In the genomic region with DNA sequence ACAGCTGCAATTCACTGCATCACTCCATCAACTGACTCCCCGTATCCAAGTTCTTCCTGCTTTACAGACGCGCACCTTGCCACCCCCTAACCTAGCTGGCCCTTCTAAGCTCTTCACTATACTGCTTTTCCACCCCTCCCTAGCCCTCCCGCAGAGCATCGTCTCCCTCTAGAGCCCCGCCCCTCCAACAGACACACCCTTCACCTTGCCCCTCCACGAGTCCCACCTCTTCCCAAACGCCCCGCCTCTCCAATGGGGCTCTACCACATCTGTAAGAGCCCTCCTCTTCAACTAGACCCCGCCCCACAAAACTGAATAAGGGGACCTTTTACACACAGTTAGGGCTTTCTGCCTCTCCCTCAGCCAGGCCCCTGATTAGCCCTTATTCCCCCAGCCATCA, we compare ENCODE assay signal across 16 mouse cellular contexts. TPM values are rescaled to one million over a fixed set of nuclear protein-coding genes. Genes with fewer than 3 reads are reported as not detected.
A peak's percentile ranks its signal among the peaks of the same experiment; 100 is the strongest.
DNase-seq lines count a peak whose midpoint lies in the region; ATAC-seq and TF ChIP-seq lines count a peak whose summit lies in the region.
"Had no signal": no experiment of that assay in that cellular context is flagged by ENCODE, and none has a peak within 500 bp of the region (broad histone marks: within the 10 kb centered on the region; RNA-seq: fewer than 3 reads in every experiment).

No protein-coding gene starts in this region.

- H3K4me2 ChIP-seq in liver, postnatal 0 days (ENCODE audit: low read depth, low read length), result no peak overlapping the region
- H3K4me2 ChIP-seq in intestine, embryonic 15.5 days (replicated peaks), result no peak overlapping the region
- no peak overlapping the region for H3K4me2 ChIP-seq in liver, embryonic 16.5 days (ENCODE audit: low read depth, low read length)
- no peak overlapping the region for H3K4me2 ChIP-seq in hindbrain, embryonic 14.5 days (replicated peaks)
- H3K4me2 ChIP-seq: neural tube, embryonic 15.5 days had no signal

- peaks cover 26% of the 10 kb centered on the region for H3K27me3 ChIP-seq in liver, postnatal 0 days (ENCODE audit: insufficient read depth, low read length)
- H3K27me3 ChIP-seq in intestine, embryonic 15.5 days (replicated peaks), result peaks cover 17% of the 10 kb centered on the region; the same call in 1 of the 2 replicates
- H3K27me3 ChIP-seq in liver, embryonic 16.5 days (ENCODE audit: control insufficient read depth, insufficient read depth, low read depth, low read length), result peaks cover 35% of the 10 kb centered on the region
- peaks cover 21% of the 10 kb centered on the region for H3K27me3 ChIP-seq in hindbrain, embryonic 14.5 days (ENCODE audit: control insufficient read depth, insufficient read depth, low read length)

- H3K4me1 ChIP-seq in liver, postnatal 0 days (ENCODE audit: insufficient read depth), result no peaks in the 10 kb centered on the region
- no peaks in the 10 kb centered on the region for H3K4me1 ChIP-seq in intestine, embryonic 15.5 days (replicated peaks)
- peaks cover 4% of the 10 kb centered on the region; the same call in 1 of the 2 replicates for H3K4me1 ChIP-seq in liver, embryonic 16.5 days (ENCODE audit: control insufficient read depth, low read depth, low read length)
- H3K4me1 ChIP-seq in hindbrain, embryonic 14.5 days (replicated peaks; ENCODE audit: control insufficient read depth, insufficient read depth, low read length), result no peaks in the 10 kb centered on the region
- H3K4me1 ChIP-seq: neural tube, embryonic 15.5 days had no signal

- H3K36me3 ChIP-seq in liver, postnatal 0 days (replicated peaks; ENCODE audit: insufficient read depth, low read length), result no peaks in the 10 kb centered on the region
- H3K36me3 ChIP-seq in intestine, embryonic 15.5 days, result no peaks in the 10 kb centered on the region
- no peaks in the 10 kb centered on the region for H3K36me3 ChIP-seq in liver, embryonic 16.5 days (ENCODE audit: control insufficient read depth, insufficient read depth)
- H3K36me3 ChIP-seq in hindbrain, embryonic 14.5 days (replicated peaks; ENCODE audit: control insufficient read depth, insufficient read depth), result peaks cover 7% of the 10 kb centered on the region; the same call in 1 of the 2 replicates

- H3K4me3 ChIP-seq in liver, postnatal 0 days (ENCODE audit: low read depth, low read length), result no peak overlapping the region
- H3K4me3 ChIP-seq in intestine, embryonic 15.5 days (replicated peaks), result no peak overlapping the region
- H3K4me3 ChIP-seq in liver, embryonic 16.5 days (ENCODE audit: low read depth, low read length), result no peak overlapping the region
- no peak overlapping the region for H3K4me3 ChIP-seq in hindbrain, embryonic 14.5 days (replicated peaks; ENCODE audit: low read length)
- H3K4me3 ChIP-seq: neural tube, embryonic 15.5 days had no signal

- DNase-seq in liver, result peak; percentile 53
- DNase-seq in liver, postnatal 0 days, result no peak
- DNase-seq in ES-CJ7 (ENCODE audit: low read depth, low spot score), result peak; percentile 91
- no peak for DNase-seq in cerebellum, adult 11 months
- DNase-seq in layer of hippocampus, adult 18-20 months (ENCODE audit: low spot score in 2 of 2), result no peak
- no peak for DNase-seq in hindbrain, embryonic 14.5 days (ENCODE audit: low spot score)
- DNase-seq: adrenal gland, postnatal 10 days; cerebellum, postnatal 14 days; heart, postnatal 14 days; kidney, postnatal 36 days; layer of hippocampus, postnatal 36 days had no signal

- no peak for TF ChIP-seq CTCF in liver, postnatal 0 days (IDR thresholded peaks at IDR 0.05; ENCODE audit: low read depth)

- H3K27ac ChIP-seq in liver, postnatal 0 days (ENCODE audit: low read depth), result no peak overlapping the region
- H3K27ac ChIP-seq in intestine, embryonic 15.5 days, result no peak overlapping the region
- no peak overlapping the region for H3K27ac ChIP-seq in liver, embryonic 16.5 days (ENCODE audit: low read length)
- H3K27ac ChIP-seq in hindbrain, embryonic 14.5 days, result no peak overlapping the region
- H3K27ac ChIP-seq: macrophage; neural tube, embryonic 15.5 days had no signal

- H3K9me3 ChIP-seq in liver, postnatal 0 days (ENCODE audit: low read length), result peaks cover 9% of the 10 kb centered on the region
- H3K9me3 ChIP-seq in intestine, embryonic 15.5 days, result no peaks in the 10 kb centered on the region
- H3K9me3 ChIP-seq in liver, embryonic 16.5 days (replicated peaks; ENCODE audit: control insufficient read depth, low read length), result no peaks in the 10 kb centered on the region; the same call in 1 of the 2 replicates
- peaks cover 6% of the 10 kb centered on the region; the same call in 1 of the 2 replicates for H3K9me3 ChIP-seq in hindbrain, embryonic 14.5 days (ENCODE audit: control insufficient read depth, low read length)

- no peak for TF ChIP-seq EP300 in liver, postnatal 0 days (IDR thresholded peaks at IDR 0.05; ENCODE audit: low read depth)

- WGBS in liver, postnatal 0 days (ENCODE audit: insufficient replicate concordance), result 11% methylated on average over 10 of the region's 10 CpGs
- 6% methylated on average over 10 of the region's 10 CpGs for WGBS in intestine, embryonic 15.5 days
- 4% methylated on average over 10 of the region's 10 CpGs for WGBS in liver, embryonic 16.5 days (ENCODE audit: insufficient replicate concordance)
- 12% methylated on average over 10 of the region's 10 CpGs for WGBS in hindbrain, embryonic 14.5 days

- ATAC-seq in liver, postnatal 0 days, result no peak
- ATAC-seq in intestine, embryonic 15.5 days, result peak; percentile 58
- peak; percentile 45; the same call in 1 of the 2 replicates for ATAC-seq in liver, embryonic 16.5 days (ENCODE audit: low read depth)
- ATAC-seq in hindbrain, embryonic 14.5 days (ENCODE audit: low FRiP score), result no peak

- H3K9ac ChIP-seq in liver, postnatal 0 days (replicated peaks), result no peak overlapping the region
- H3K9ac ChIP-seq in intestine, embryonic 15.5 days, result no peak overlapping the region
- no peak overlapping the region for H3K9ac ChIP-seq in liver, embryonic 16.5 days (ENCODE audit: low read depth, low read length)
- H3K9ac ChIP-seq in hindbrain, embryonic 14.5 days, result no peak overlapping the region
- H3K9ac ChIP-seq: neural tube, embryonic 15.5 days had no signal

RNA-seq across cellular contexts. Expression of gene Sptbn4, which starts 13.7 kb away (rescaled TPM):
- polyA plus RNA-seq in liver, postnatal 0 days (2015; fragmentation: Nextera tagmentation; extraction: Ambion mirVana), result 0.02 and 0.18 TPM in 2 replicates
- 0.33 and 0.38 TPM in 2 replicates for polyA plus RNA-seq in intestine, embryonic 15.5 days (2015; fragmentation: Nextera tagmentation; extraction: Ambion mirVana)
- 0.02 and 0.06 TPM in 2 replicates for polyA plus RNA-seq in liver, embryonic 16.5 days (2015; fragmentation: Nextera tagmentation; extraction: Ambion mirVana)
- 100 to 1,000 TPM; 130 to 133 TPM for total RNA-seq in layer of hippocampus, adult 18-20 months (2021)
- polyA plus RNA-seq in hindbrain, embryonic 14.5 days (2014; fragmentation: Nextera tagmentation; extraction: Ambion mirVana), result 4.0 and 4.2 TPM in 2 replicates
- total RNA-seq: monocyte, adult 5-6 weeks had no signal

RNA-seq across cellular contexts. Expression of gene Blvrb, which starts 14.0 kb away (rescaled TPM):
- 372 and 407 TPM in 2 replicates for polyA plus RNA-seq in liver, postnatal 0 days (2015; fragmentation: Nextera tagmentation; extraction: Ambion mirVana)
- polyA plus RNA-seq in intestine, embryonic 15.5 days (2015; fragmentation: Nextera tagmentation; extraction: Ambion mirVana), result 60.4 and 77.5 TPM in 2 replicates
- 853 and 865 TPM in 2 replicates for polyA plus RNA-seq in liver, embryonic 16.5 days (2015; fragmentation: Nextera tagmentation; extraction: Ambion mirVana)
- total RNA-seq in layer of hippocampus, adult 18-20 months (2021), result 10 to 100 TPM; 18.5 to 20.1 TPM
- 17.7 and 25.4 TPM in 2 replicates for polyA plus RNA-seq in hindbrain, embryonic 14.5 days (2014; fragmentation: Nextera tagmentation; extraction: Ambion mirVana)

RNA-seq across cellular contexts. Expression of gene Sertad3, which starts 39.8 kb away (rescaled TPM):
- 16.2 and 17.0 TPM in 2 replicates for polyA plus RNA-seq in liver, postnatal 0 days (2015; fragmentation: Nextera tagmentation; extraction: Ambion mirVana)
- polyA plus RNA-seq in intestine, embryonic 15.5 days (2015; fragmentation: Nextera tagmentation; extraction: Ambion mirVana), result 25.7 and 27.0 TPM in 2 replicates
- polyA plus RNA-seq in liver, embryonic 16.5 days (2015; fragmentation: Nextera tagmentation; extraction: Ambion mirVana), result 35.5 and 37.6 TPM in 2 replicates
- 1 to 10 TPM; 4.2 to 5.1 TPM for total RNA-seq in layer of hippocampus, adult 18-20 months (2021)
- 8.4 and 9.3 TPM in 2 replicates for polyA plus RNA-seq in hindbrain, embryonic 14.5 days (2014; fragmentation: Nextera tagmentation; extraction: Ambion mirVana)

RNA-seq across cellular contexts. Expression of gene Sertad1, which starts 52.9 kb away (rescaled TPM):
- polyA plus RNA-seq in liver, postnatal 0 days (2015; fragmentation: Nextera tagmentation; extraction: Ambion mirVana), result 18.3 and 18.5 TPM in 2 replicates
- polyA plus RNA-seq in intestine, embryonic 15.5 days (2015; fragmentation: Nextera tagmentation; extraction: Ambion mirVana), result 36.0 and 39.0 TPM in 2 replicates
- polyA plus RNA-seq in liver, embryonic 16.5 days (2015; fragmentation: Nextera tagmentation; extraction: Ambion mirVana), result 29.2 and 31.6 TPM in 2 replicates
- 10 to 100 TPM in 1 of 2 experiments, 1 to 10 TPM in 1; 8.7 to 11.5 TPM for total RNA-seq in layer of hippocampus, adult 18-20 months (2021)
- 7.9 and 8.9 TPM in 2 replicates for polyA plus RNA-seq in hindbrain, embryonic 14.5 days (2014; fragmentation: Nextera tagmentation; extraction: Ambion mirVana)

Comparison
In these comparisons a context has a peak if more than half of its experiments do, and no peak if none do; other contexts are left out.
1. DNase-seq: peak in liver (single experiment) and ES-CJ7 (single experiment); none in liver, postnatal 0 days (single experiment), cerebellum, adult 11 months (single experiment), layer of hippocampus, adult 18-20 months (0 of 2) and hindbrain, embryonic 14.5 days (single experiment).
2. ATAC-seq: peak in intestine, embryonic 15.5 days (single experiment) and liver, embryonic 16.5 days (single experiment); none in liver, postnatal 0 days (single experiment) and hindbrain, embryonic 14.5 days (single experiment).